Mouse (Mus musculus) heart, embryonic 16.5 days (tissue): Measurements from ENCODE around the gene Spag17. TPM values are rescaled to one million over a fixed set of nuclear protein-coding genes. Genes with fewer than 3 reads are reported as not detected.

Experiments used
- ATAC-seq: fragments of 200-750 bp; cut with Nextera tagmentation; replicated peaks from 2 replicates; pipeline ENCODE4 v1.8.0; 2017; ENCODE audit warnings: moderate number of reproducible peaks; ENCODE audit not compliant: insufficient read depth, low FRiP score; ENCODE audit errors: extremely low read depth
- H3K27ac ChIP-seq: fragments of 300-500 bp; sonication (generic); 2 replicates; pipeline ENCODE4 v1.5.1; 2014; ENCODE audit warnings: mild to moderate bottlenecking, low read length, control low read depth, moderate library complexity
- H3K27me3 ChIP-seq: fragments of 300-500 bp; sonication (generic); 2 replicates; pipeline ENCODE4 v1.6.1; 2014; ENCODE audit warnings: low read length, mixed read lengths; ENCODE audit not compliant: control insufficient read depth, insufficient read depth
- H3K36me3 ChIP-seq: fragments of 300-500 bp; sonication (generic); 2 replicates; pipeline ENCODE4 v1.6.1; 2014; ENCODE audit not compliant: control insufficient read depth, insufficient read depth
- H3K4me1 ChIP-seq: fragments of 300-500 bp; sonication (generic); 2 replicates; pipeline ENCODE4 v1.6.1; 2014; ENCODE audit warnings: low read length, mixed read lengths; ENCODE audit not compliant: control insufficient read depth, insufficient read depth
- H3K4me2 ChIP-seq: fragments of 300-500 bp; sonication (generic); 2 replicates; pipeline ENCODE4 v1.6.1; 2014; ENCODE audit warnings: low read depth, mild to moderate bottlenecking, control low read depth, low read length
- H3K4me3 ChIP-seq: fragments of 300-500 bp; sonication (generic); 2 replicates; pipeline ENCODE4 v1.5.1; 2014; ENCODE audit warnings: mild to moderate bottlenecking, control low read depth, low read length
- H3K9ac ChIP-seq: fragments of 300-500 bp; sonication (generic); 2 replicates; pipeline ENCODE4 v1.6.1; 2014; ENCODE audit warnings: low read length, control low read depth
- H3K9me3 ChIP-seq: fragments of 300-500 bp; sonication (generic); replicated peaks from 2 replicates; pipeline ENCODE4 v1.6.1; 2016; ENCODE audit warnings: low read length; ENCODE audit not compliant: control insufficient read depth
- WGBS: fragments of 180-500 bp; shearing (Covaris S2); extraction: QIAGEN DNeasy Blood & Tissue Kit; methylation state at CpG from one replicate; pipeline ENCODE4 v1.1.7; 2014; 5-methylcytosine and 5-hydroxymethylcytosine counted together
- polyA plus RNA-seq: library from polyadenylated mRNA; unstranded; fragments of >200 nt; fragmentation: Nextera tagmentation; extraction: Ambion mirVana; gene quantifications from 2 replicates; pipeline ENCODE4 v1.2.1, GENCODE M21; 2015

Gene Spag17
- polyA plus RNA-seq, 1 experiment from 2014 or later, result 0.21 TPM

DNA sequence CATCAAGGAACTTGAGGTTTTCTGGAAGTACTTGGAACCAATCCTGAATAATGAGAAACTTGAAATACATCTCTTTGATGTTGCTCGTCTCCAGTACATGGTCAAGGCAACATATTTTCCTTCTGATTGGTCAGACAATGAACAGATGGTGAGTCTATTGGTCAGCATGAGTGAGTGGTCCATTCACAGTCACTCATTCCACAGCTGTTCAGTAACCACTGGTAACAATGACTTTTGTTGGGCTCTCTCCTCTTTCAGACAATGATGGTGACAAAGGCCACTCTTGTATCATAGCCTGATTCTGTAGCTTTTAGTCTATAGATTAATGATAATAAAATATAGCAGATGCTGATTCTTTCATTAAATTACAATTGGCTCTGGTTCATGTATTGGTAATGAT lies 119.5 kb downstream of the Spag17 start:
- no peak for ATAC-seq
- H3K27me3 ChIP-seq, result no peaks in the 10 kb centered on the region
- 81% methylated on average over 1 of the region's 1 CpGs for WGBS

DNA sequence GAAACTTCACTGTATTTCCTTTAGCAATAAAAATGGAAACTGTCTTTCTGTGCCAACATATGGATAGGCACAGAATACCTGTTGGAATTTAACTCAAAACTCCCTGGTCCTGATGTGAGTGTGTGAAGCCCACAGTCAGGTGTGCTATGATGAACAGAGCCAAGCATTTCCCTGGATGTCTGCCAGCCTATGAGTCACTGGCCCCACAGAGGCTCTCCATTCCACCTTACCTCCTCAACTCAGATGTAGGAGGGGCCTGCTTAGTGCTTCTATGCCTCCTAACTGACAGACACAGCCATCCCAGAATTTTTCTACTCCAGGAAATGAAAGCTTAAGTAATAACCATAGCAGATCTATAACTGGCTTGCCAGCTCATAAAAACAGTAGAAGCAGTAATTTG lies 124.6 kb downstream of the Spag17 start:
- Histone ChIP-seq H3K4me2 (no peak overlapping the region), H3K27me3 (no peaks in the 10 kb centered on the region), H3K4me1 (no peaks in the 10 kb centered on the region), H3K4me3 (no peak overlapping the region), H3K9me3 (peaks cover 3% of the 10 kb centered on the region; the same call in 1 of the 2 replicates), H3K9ac (no peak overlapping the region), H3K27ac (no peak overlapping the region), H3K36me3 (no peaks in the 10 kb centered on the region)
- no peak for ATAC-seq

More for the DNA sequence above, 119.5 kb downstream of the Spag17 start:
- H3K4me1 ChIP-seq, result no peaks in the 10 kb centered on the region
- no peak overlapping the region for H3K4me2 ChIP-seq
- no peak overlapping the region for H3K4me3 ChIP-seq
- H3K9me3 ChIP-seq, result no peaks in the 10 kb centered on the region
- no peaks in the 10 kb centered on the region for H3K36me3 ChIP-seq
- no peak overlapping the region for H3K9ac ChIP-seq
- H3K27ac ChIP-seq, result no peak overlapping the region

DNA sequence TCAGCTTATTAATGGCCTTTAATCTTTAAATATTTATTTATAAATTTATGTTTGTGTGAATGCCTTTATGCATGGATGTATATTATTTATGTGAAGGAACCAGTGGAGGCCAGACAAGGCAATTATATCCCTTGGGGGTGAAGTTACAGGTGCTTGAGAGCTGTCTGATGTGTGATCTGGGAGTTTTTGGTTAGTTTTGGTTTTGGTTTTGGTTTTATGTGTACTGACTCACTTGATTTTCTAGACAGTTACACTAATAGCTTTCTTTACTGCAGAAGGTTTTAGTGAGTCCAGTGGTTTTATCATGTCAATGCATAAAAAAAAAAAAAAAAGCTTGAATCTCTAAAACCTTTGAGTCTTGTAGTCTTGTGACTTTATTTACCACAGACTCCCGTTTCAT lies 128.9 kb downstream of the Spag17 start:
- no peaks in the 10 kb centered on the region for H3K4me1 ChIP-seq
- no peak overlapping the region for H3K4me2 ChIP-seq
- 78% methylated on average over 1 of the region's 1 CpGs for whole genome bisulfite sequencing
- peaks cover 3% of the 10 kb centered on the region; the same call in 1 of the 2 replicates for H3K9me3 ChIP-seq
- no peaks in the 10 kb centered on the region for H3K36me3 ChIP-seq
- no peak overlapping the region for H3K4me3 ChIP-seq
- no peak for ATAC-seq
- no peak overlapping the region for H3K27ac ChIP-seq
- H3K27me3 ChIP-seq, result no peaks in the 10 kb centered on the region
- no peak overlapping the region for H3K9ac ChIP-seq

DNA sequence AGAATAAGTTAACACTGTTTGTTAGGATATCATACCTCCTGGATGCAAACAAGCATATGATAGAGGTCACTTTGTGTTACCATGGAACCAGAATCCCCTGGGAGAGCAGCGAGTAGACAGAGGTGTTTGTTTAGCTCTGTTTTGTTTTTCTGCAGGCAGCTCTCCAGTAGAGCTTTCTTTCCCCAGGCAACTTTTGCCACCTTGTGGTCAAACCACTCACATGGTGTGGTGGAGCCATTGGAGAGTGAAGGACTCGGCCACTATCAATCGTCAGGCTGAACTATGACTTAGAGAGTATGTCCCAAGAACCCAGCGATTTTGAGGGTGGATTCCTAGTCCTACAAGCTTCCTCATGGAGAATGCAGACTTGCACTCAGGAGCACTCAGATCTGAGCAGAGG lies 146.1 kb downstream of the Spag17 start:
- WGBS, result 39% methylated on average over 4 of the region's 4 CpGs
- no peak for ATAC-seq
- Histone ChIP-seq H3K27me3 (no peaks in the 10 kb centered on the region), H3K9me3 (no peaks in the 10 kb centered on the region), H3K4me1 (no peaks in the 10 kb centered on the region), H3K9ac (no peak overlapping the region), H3K27ac (no peak overlapping the region), H3K4me3 (no peak overlapping the region), H3K4me2 (no peak overlapping the region), H3K36me3 (no peaks in the 10 kb centered on the region)

DNA sequence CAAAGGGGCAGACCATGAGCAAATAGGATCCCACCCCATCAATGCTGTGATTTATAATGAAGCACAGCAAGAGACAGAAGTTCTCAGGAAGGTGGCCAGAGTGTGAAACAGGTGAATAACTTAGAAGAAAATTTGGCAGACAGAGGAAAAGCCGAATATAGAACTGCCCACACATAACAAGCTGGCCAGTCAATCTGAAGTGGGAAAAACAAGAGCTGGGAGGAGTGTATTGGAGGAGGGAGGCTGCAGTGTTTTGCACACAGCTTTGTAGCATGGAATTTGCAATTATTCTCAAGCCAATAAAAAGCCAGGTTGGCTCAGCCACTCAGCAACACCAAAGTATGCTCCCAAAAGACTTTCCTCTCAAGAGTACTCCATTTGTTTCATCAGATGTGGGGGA lies 147.8 kb downstream of the Spag17 start:
- H3K9ac ChIP-seq, result no peak overlapping the region
- ATAC-seq, result no peak
- no peaks in the 10 kb centered on the region for H3K9me3 ChIP-seq
- H3K4me1 ChIP-seq, result no peaks in the 10 kb centered on the region
- H3K36me3 ChIP-seq, result no peaks in the 10 kb centered on the region
- WGBS, result 50% methylated on average over 1 of the region's 1 CpGs
- H3K27ac ChIP-seq, result no peak overlapping the region
- H3K4me3 ChIP-seq, result no peak overlapping the region
- no peaks in the 10 kb centered on the region for H3K27me3 ChIP-seq
- no peak overlapping the region for H3K4me2 ChIP-seq

DNA sequence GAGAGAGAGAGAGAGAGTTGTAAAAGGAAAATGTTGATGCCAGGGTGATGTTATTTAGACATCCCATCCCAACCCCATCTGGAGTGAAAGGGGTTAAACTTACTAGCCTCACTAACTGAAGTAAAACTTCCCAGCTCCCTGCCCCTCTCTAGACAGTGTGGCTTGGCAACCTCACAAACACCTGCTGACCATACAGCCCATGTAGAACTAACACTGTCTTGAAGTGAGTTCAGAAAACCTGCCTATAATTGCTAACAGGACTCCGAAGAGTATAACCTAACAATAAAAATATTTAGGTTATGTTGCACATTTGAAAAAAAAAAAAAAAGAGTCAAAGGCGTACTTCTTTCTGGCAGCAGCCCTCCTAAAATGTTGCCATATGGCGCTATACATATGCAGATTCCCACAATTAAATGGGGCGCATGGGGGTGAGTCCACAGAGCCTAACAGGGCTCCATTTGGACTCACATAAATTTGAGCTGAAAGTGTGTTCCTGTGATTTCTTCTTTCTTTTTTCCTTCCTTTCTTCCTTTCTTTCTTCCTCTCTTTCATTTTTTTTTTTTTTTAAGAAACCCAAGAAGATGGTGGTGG lies 149.3 kb downstream of the Spag17 start:
- WGBS, result 75% methylated on average over 4 of the region's 4 CpGs
- no peaks in the 10 kb centered on the region for H3K4me1 ChIP-seq
- no peak overlapping the region for H3K9ac ChIP-seq
- no peaks in the 10 kb centered on the region for H3K9me3 ChIP-seq
- no peak overlapping the region for H3K27ac ChIP-seq
- H3K4me2 ChIP-seq, result no peak overlapping the region
- H3K36me3 ChIP-seq, result no peaks in the 10 kb centered on the region
- no peaks in the 10 kb centered on the region for H3K27me3 ChIP-seq
- H3K4me3 ChIP-seq, result no peak overlapping the region
- no peak for ATAC-seq

DNA sequence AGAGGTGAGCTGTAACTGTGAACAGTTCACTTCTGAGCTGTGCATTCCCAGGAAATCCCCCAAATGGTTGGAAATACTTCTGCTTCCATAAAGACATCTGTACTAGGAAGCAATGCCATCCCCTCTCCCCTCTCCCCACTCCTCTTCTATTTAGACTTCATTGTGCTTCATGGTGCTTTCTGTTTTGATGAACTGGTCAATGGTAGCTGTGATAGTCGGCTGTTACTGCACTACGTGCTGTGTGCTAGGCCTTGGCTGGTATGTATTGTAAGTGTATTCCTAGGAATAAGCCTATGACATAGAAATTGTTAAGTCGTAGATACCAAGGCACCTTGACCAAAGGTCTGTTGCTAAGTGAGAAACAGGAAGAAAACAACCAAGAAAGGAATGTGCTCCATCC lies 149.9 kb downstream of the Spag17 start:
- WGBS, result 84% methylated on average over 3 of the region's 3 CpGs
- Histone ChIP-seq H3K4me1 (no peaks in the 10 kb centered on the region), H3K36me3 (no peaks in the 10 kb centered on the region)

DNA sequence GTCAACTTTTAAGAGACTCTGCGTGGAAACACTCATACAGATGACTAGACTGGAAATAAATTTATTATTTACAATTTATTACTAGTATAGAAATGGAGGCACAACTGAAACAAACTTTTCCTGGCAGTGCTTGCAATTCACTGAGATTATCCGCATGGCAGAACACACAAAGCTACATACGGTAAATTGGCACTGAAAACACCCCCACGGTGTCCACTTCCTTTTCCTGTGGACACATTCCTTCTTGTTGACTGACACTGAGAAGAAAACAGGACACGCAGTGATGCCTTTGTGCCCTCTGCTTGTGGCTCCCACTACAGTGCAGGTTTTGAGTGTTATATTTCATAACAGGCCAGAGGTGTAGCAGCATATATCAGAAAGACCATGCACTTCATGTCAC lies 151.6 kb downstream of the Spag17 start:
- no peak for ATAC-seq
- no peaks in the 10 kb centered on the region for H3K36me3 ChIP-seq
- no peak overlapping the region for H3K27ac ChIP-seq
- WGBS, result 66% methylated on average over 5 of the region's 5 CpGs
- no peaks in the 10 kb centered on the region for H3K4me1 ChIP-seq
- H3K4me3 ChIP-seq, result no peak overlapping the region
- H3K4me2 ChIP-seq, result no peak overlapping the region
- H3K9me3 ChIP-seq, result no peaks in the 10 kb centered on the region
- H3K9ac ChIP-seq, result no peak overlapping the region
- no peaks in the 10 kb centered on the region for H3K27me3 ChIP-seq

More for the DNA sequence above, 149.9 kb downstream of the Spag17 start:
- no peak for ATAC-seq
- no peak overlapping the region for H3K4me3 ChIP-seq
- H3K27me3 ChIP-seq, result no peaks in the 10 kb centered on the region
- H3K9me3 ChIP-seq, result no peaks in the 10 kb centered on the region
- H3K9ac ChIP-seq, result no peak overlapping the region
- H3K27ac ChIP-seq, result no peak overlapping the region
- H3K4me2 ChIP-seq, result no peak overlapping the region

DNA sequence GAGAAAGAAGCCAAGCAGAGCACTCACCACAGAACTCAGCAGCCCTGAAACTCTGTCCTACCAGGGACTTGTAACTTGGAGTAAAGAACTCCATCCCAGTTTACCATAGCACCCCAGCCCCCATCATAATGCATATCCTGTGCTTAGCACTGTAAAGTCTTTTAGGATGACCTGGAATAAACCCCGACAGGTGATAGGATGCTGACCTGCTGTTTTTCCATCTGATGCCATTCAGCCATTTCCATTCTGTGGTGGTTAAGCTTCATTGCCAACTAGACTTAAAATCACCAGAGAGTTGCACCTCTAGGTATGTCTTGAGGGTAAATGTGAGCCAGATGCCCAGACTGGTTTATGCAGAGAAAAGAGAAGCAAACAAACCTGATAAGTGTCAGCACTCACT lies 189.2 kb downstream of the Spag17 start:
- Histone ChIP-seq H3K36me3 (no peaks in the 10 kb centered on the region), H3K4me1 (no peaks in the 10 kb centered on the region), H3K27me3 (no peaks in the 10 kb centered on the region), H3K9ac (no peak overlapping the region), H3K4me2 (no peak overlapping the region), H3K27ac (no peak overlapping the region), H3K4me3 (no peak overlapping the region), H3K9me3 (no peaks in the 10 kb centered on the region)
- WGBS, result 85% methylated on average over 1 of the region's 1 CpGs
- no peak for ATAC-seq
